Mouse (Mus musculus): ENCODE results near the gene Ermp1.

- no peak for TF ChIP-seq CTCF (IDR thresholded peaks at IDR 0.05; ENCODE audit: borderline replicate concordance, insufficient read depth, low read depth, low read length)
- TF ChIP-seq POLR2A (IDR thresholded peaks at IDR 0.05; ENCODE audit: borderline replicate concordance, insufficient read depth, low read length), result no peak
Observed at GRCm38 (mm10) chr19:29680182-29681152, 32.3 kb upstream of the Ermp1 start.
